Mouse (Mus musculus): ENCODE results near the gene Cenpm. TPM values are rescaled to one million over a fixed set of nuclear protein-coding genes. Genes with fewer than 3 reads are reported as not detected.

The Cenpm gene
- polyA plus RNA-seq, 1 experiment = not detected

- Histone ChIP-seq H3K27ac (ENCODE audit: insufficient read depth, low read depth, low read length) (no peak overlapping the region), H3K4me3 (ENCODE audit: insufficient read depth, low read depth, low read length) (no peak overlapping the region), H3K4me1 (ENCODE audit: control insufficient read depth, insufficient read depth, low read length) (peaks cover 11% of the 10 kb centered on the region)
- TF ChIP-seq POLR2A (IDR thresholded peaks at IDR 0.05; ENCODE audit: insufficient read depth, low read depth, low read length) (no peak), CTCF (IDR thresholded peaks at IDR 0.05; ENCODE audit: insufficient read depth, low read depth, low read length) (no peak)
- WGBS = 61% methylated on average over 8 of the region's 8 CpGs
These were observed 51.9 kb downstream of the Cenpm start for GRCm38 (mm10) chr15:82192617-82193016.

GRCm38 (mm10) chr15:82188481-82189240 lies 55.9 kb downstream of the Cenpm start:
- TF ChIP-seq POLR2A (IDR thresholded peaks at IDR 0.05; ENCODE audit: insufficient read depth, low read depth, low read length) (no peak), CTCF (IDR thresholded peaks at IDR 0.05; ENCODE audit: insufficient read depth, low read depth, low read length) (no peak)
- Histone ChIP-seq H3K4me1 (ENCODE audit: control insufficient read depth, insufficient read depth, low read length) (peaks cover 9% of the 10 kb centered on the region), H3K4me3 (ENCODE audit: insufficient read depth, low read depth, low read length) (no peak overlapping the region), H3K27ac (ENCODE audit: insufficient read depth, low read depth, low read length) (no peak overlapping the region)
- WGBS = 63% methylated on average over 10 of the region's 10 CpGs

- TF ChIP-seq POLR2A (IDR thresholded peaks at IDR 0.05; ENCODE audit: insufficient read depth, low read depth, low read length) (no peak), CTCF (IDR thresholded peaks at IDR 0.05; ENCODE audit: insufficient read depth, low read depth, low read length) (no peak)
- peaks cover 9% of the 10 kb centered on the region for H3K4me1 ChIP-seq (ENCODE audit: control insufficient read depth, insufficient read depth, low read length)
- H3K27ac ChIP-seq (ENCODE audit: insufficient read depth, low read depth, low read length) = 0 out of 2 replicates have a peak overlapping the region, but pooled peaks have one; percentile 27
- no peak overlapping the region for H3K4me3 ChIP-seq (ENCODE audit: insufficient read depth, low read depth, low read length)
- 25% methylated on average over 1 of the region's 1 CpGs for WGBS
These were observed 56.6 kb downstream of the Cenpm start for GRCm38 (mm10) chr15:82187924-82188323.

- no peak overlapping the region for H3K4me3 ChIP-seq (ENCODE audit: insufficient read depth, low read depth, low read length)
- no peak overlapping the region for H3K27ac ChIP-seq (ENCODE audit: insufficient read depth, low read depth, low read length)
- WGBS = 89% methylated on average over 4 of the region's 4 CpGs
- TF ChIP-seq CTCF (IDR thresholded peaks at IDR 0.05; ENCODE audit: insufficient read depth, low read depth, low read length) = no peak
- no peak for TF ChIP-seq POLR2A (IDR thresholded peaks at IDR 0.05; ENCODE audit: insufficient read depth, low read depth, low read length)
- peaks cover 5% of the 10 kb centered on the region for H3K4me1 ChIP-seq (ENCODE audit: control insufficient read depth, insufficient read depth, low read length)
These were observed 57.1 kb downstream of the Cenpm start for GRCm38 (mm10) chr15:82187401-82187800.

- peaks cover 5% of the 10 kb centered on the region for H3K4me1 ChIP-seq (ENCODE audit: control insufficient read depth, insufficient read depth, low read length)
- H3K4me3 ChIP-seq (ENCODE audit: insufficient read depth, low read depth, low read length) = no peak overlapping the region
- WGBS = 85% methylated on average over 5 of the region's 5 CpGs
- no peak overlapping the region for H3K27ac ChIP-seq (ENCODE audit: insufficient read depth, low read depth, low read length)
- TF ChIP-seq POLR2A (IDR thresholded peaks at IDR 0.05; ENCODE audit: insufficient read depth, low read depth, low read length) (no peak), CTCF (IDR thresholded peaks at IDR 0.05; ENCODE audit: insufficient read depth, low read depth, low read length) (no peak)
These were observed 57.6 kb downstream of the Cenpm start for GRCm38 (mm10) chr15:82186931-82187330.

GRCm38 (mm10) chr15:82186131-82186530 lies 58.4 kb downstream of the Cenpm start:
- TF ChIP-seq CTCF (IDR thresholded peaks at IDR 0.05; ENCODE audit: insufficient read depth, low read depth, low read length) (no peak), POLR2A (IDR thresholded peaks at IDR 0.05; ENCODE audit: insufficient read depth, low read depth, low read length) (no peak)
- WGBS = 76% methylated on average over 14 of the region's 14 CpGs
- H3K27ac ChIP-seq (ENCODE audit: insufficient read depth, low read depth, low read length) = no peak overlapping the region
- H3K4me1 ChIP-seq (ENCODE audit: control insufficient read depth, insufficient read depth, low read length) = peaks cover 6% of the 10 kb centered on the region
- no peak overlapping the region for H3K4me3 ChIP-seq (ENCODE audit: insufficient read depth, low read depth, low read length)

GRCm38 (mm10) chr15:82185062-82185783 lies 59.3 kb downstream of the Cenpm start:
- H3K27ac ChIP-seq (ENCODE audit: insufficient read depth, low read depth, low read length) = no peak overlapping the region
- no peak for TF ChIP-seq POLR2A (IDR thresholded peaks at IDR 0.05; ENCODE audit: insufficient read depth, low read depth, low read length)
- TF ChIP-seq CTCF (IDR thresholded peaks at IDR 0.05; ENCODE audit: insufficient read depth, low read depth, low read length) = no peak
- 83% methylated on average over 14 of the region's 14 CpGs for WGBS
- H3K4me3 ChIP-seq (ENCODE audit: insufficient read depth, low read depth, low read length) = no peak overlapping the region
- peaks cover 8% of the 10 kb centered on the region for H3K4me1 ChIP-seq (ENCODE audit: control insufficient read depth, insufficient read depth, low read length)

- WGBS = 91% methylated on average over 10 of the region's 10 CpGs
- Histone ChIP-seq H3K27ac (ENCODE audit: insufficient read depth, low read depth, low read length) (no peak overlapping the region), H3K4me1 (ENCODE audit: control insufficient read depth, insufficient read depth, low read length) (peaks cover 8% of the 10 kb centered on the region), H3K4me3 (ENCODE audit: insufficient read depth, low read depth, low read length) (no peak overlapping the region)
- TF ChIP-seq CTCF (IDR thresholded peaks at IDR 0.05; ENCODE audit: insufficient read depth, low read depth, low read length) = no peak
- TF ChIP-seq POLR2A (IDR thresholded peaks at IDR 0.05; ENCODE audit: insufficient read depth, low read depth, low read length) = no peak
These were observed 59.9 kb downstream of the Cenpm start for GRCm38 (mm10) chr15:82184656-82185055.

- WGBS = 86% methylated on average over 7 of the region's 7 CpGs
- H3K4me1 ChIP-seq (ENCODE audit: control insufficient read depth, insufficient read depth, low read length) = peaks cover 10% of the 10 kb centered on the region
These were observed 60.4 kb downstream of the Cenpm start for GRCm38 (mm10) chr15:82184183-82184582.

More at GRCm38 (mm10) chr15:82184183-82184582, 60.4 kb downstream of the Cenpm start:
- no peak for TF ChIP-seq POLR2A (IDR thresholded peaks at IDR 0.05; ENCODE audit: insufficient read depth, low read depth, low read length)
- TF ChIP-seq CTCF (IDR thresholded peaks at IDR 0.05; ENCODE audit: insufficient read depth, low read depth, low read length) = no peak
- Histone ChIP-seq H3K4me3 (ENCODE audit: insufficient read depth, low read depth, low read length) (no peak overlapping the region), H3K27ac (ENCODE audit: insufficient read depth, low read depth, low read length) (no peak overlapping the region)

Other genes with a start within 250 kb of the Cenpm start
- 107 TPM in 1 of 2 replicates, not detected in the other for gene Desi1, start 210.9 kb downstream of the Cenpm start, polyA plus RNA-seq (2012; ENCODE audit: insufficient read depth, insufficient read length, low replicate concordance, missing spikeins)
- gene Snu13, start 197.2 kb downstream of the Cenpm start, polyA plus RNA-seq (2012; ENCODE audit: insufficient read depth, insufficient read length, low replicate concordance, missing spikeins) = not detected in 2 replicates
- not detected in 2 replicates for gene 4930407I10Rik, start 185.6 kb downstream of the Cenpm start, polyA plus RNA-seq (2012; ENCODE audit: insufficient read depth, insufficient read length, low replicate concordance, missing spikeins)
- not detected in 2 replicates for gene Mei1, start 174.8 kb downstream of the Cenpm start, polyA plus RNA-seq (2012; ENCODE audit: insufficient read depth, insufficient read length, low replicate concordance, missing spikeins)
- gene Ccdc134, start 116.8 kb downstream of the Cenpm start, polyA plus RNA-seq (2012; ENCODE audit: insufficient read depth, insufficient read length, low replicate concordance, missing spikeins) = not detected in 2 replicates
- 282 TPM in 1 of 2 replicates, not detected in the other for gene Srebf2, start 97.6 kb downstream of the Cenpm start, polyA plus RNA-seq (2012; ENCODE audit: insufficient read depth, insufficient read length, low replicate concordance, missing spikeins)
- gene Shisa8, start 31.9 kb downstream of the Cenpm start, polyA plus RNA-seq (2012; ENCODE audit: insufficient read depth, insufficient read length, low replicate concordance, missing spikeins) = not detected in 2 replicates
- not detected in 2 replicates for gene Tnfrsf13c, start 20.4 kb downstream of the Cenpm start, polyA plus RNA-seq (2012; ENCODE audit: insufficient read depth, insufficient read length, low replicate concordance, missing spikeins)
- gene 1500009C09Rik, start 7.6 kb upstream of the Cenpm start, polyA plus RNA-seq (2012; ENCODE audit: insufficient read depth, insufficient read length, low replicate concordance, missing spikeins) = not detected in 2 replicates
- gene Sept3, start 30.1 kb upstream of the Cenpm start, polyA plus RNA-seq (2012; ENCODE audit: insufficient read depth, insufficient read length, low replicate concordance, missing spikeins) = 252 and 297 TPM in 2 replicates
- gene Wbp2nl, start 54.2 kb upstream of the Cenpm start, polyA plus RNA-seq (2012; ENCODE audit: insufficient read depth, insufficient read length, low replicate concordance, missing spikeins) = not detected in 2 replicates
- not detected in 2 replicates for gene Naga, start 94.2 kb upstream of the Cenpm start, polyA plus RNA-seq (2012; ENCODE audit: insufficient read depth, insufficient read length, low replicate concordance, missing spikeins)
- gene Pheta2, start 94.2 kb upstream of the Cenpm start, polyA plus RNA-seq (2012; ENCODE audit: insufficient read depth, insufficient read length, low replicate concordance, missing spikeins) = not detected in 2 replicates
- gene Smdt1, start 94.2 kb upstream of the Cenpm start, polyA plus RNA-seq (2012; ENCODE audit: insufficient read depth, insufficient read length, low replicate concordance, missing spikeins) = not detected in 2 replicates
- not detected in 2 replicates for gene Ndufa6, start 109.6 kb upstream of the Cenpm start, polyA plus RNA-seq (2012; ENCODE audit: insufficient read depth, insufficient read length, low replicate concordance, missing spikeins)
- not detected in 2 replicates for gene Cyp2d22, start 135.5 kb upstream of the Cenpm start, polyA plus RNA-seq (2012; ENCODE audit: insufficient read depth, insufficient read length, low replicate concordance, missing spikeins)
- gene Cyp2d11, start 149.3 kb upstream of the Cenpm start, polyA plus RNA-seq (2012; ENCODE audit: insufficient read depth, insufficient read length, low replicate concordance, missing spikeins) = not detected in 2 replicates
- not detected in 2 replicates for gene Cyp2d10, start 162.4 kb upstream of the Cenpm start, polyA plus RNA-seq (2012; ENCODE audit: insufficient read depth, insufficient read length, low replicate concordance, missing spikeins)
- gene Cyp2d9, start 188.7 kb upstream of the Cenpm start, polyA plus RNA-seq (2012; ENCODE audit: insufficient read depth, insufficient read length, low replicate concordance, missing spikeins) = not detected in 2 replicates

Measured in olfactory bulb, adult 2 months (tissue).